Mouse (Mus musculus) E14TG2a.4 (cell line): ENCODE measurements around the gene Dnajb14.
A peak's percentile ranks its signal among the peaks of the same experiment; 100 is the strongest.

Experiments used
- CTCF ChIP-seq: conservative IDR thresholded peaks from 2 replicates; pipeline ENCODE4 v1.5.1; 2014; ENCODE audit warnings: low read length
- POU5F1 ChIP-seq: IDR thresholded peaks from 2 replicates; pipeline ENCODE4 v1.6.1; 2014; ENCODE audit warnings: low read length, borderline replicate concordance

GRCm38 (mm10) chr3:137895196-137895595 is 27.7 kb downstream of the Dnajb14 start:
- TF ChIP-seq CTCF (peak; percentile 38), POU5F1 (no peak)
